ENCODE assay signal across 8 mouse cellular contexts in the genomic region with DNA sequence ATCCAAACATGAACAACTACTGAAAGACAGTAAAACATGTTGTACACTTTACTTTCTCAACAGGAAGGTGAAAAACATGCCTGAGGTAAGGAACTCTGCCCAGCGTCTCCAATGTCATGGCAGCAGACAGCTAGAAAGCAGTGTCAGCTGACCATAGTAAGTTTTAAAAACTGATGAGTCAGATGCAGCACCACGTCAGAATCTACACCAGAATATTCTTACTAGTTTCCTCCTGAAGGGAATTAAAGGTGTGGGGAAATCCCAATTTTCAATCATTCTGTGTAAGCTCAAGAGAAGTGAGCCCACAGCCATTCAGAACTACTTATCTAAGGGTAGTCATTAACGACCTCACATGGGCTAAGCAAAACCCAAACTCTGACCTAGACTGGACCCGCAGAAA. TPM values are rescaled to one million over a fixed set of nuclear protein-coding genes. Genes with fewer than 3 reads are reported as not detected.
DNase-seq lines count a peak whose midpoint lies in the region; ATAC-seq lines count a peak whose summit lies in the region.

No protein-coding gene starts in this region.

- peak overlapping the region; percentile 84 for H3K4me2 ChIP-seq in heart, embryonic 12.5 days
- peak overlapping the region; percentile 45 for H3K4me2 ChIP-seq in midbrain, embryonic 11.5 days

- peak overlapping the region; percentile 70 for H3K9ac ChIP-seq in heart, embryonic 12.5 days
- no peak overlapping the region; the same call in 1 of the 2 replicates for H3K9ac ChIP-seq in midbrain, embryonic 11.5 days (ENCODE audit: low read length)

- H3K4me1 ChIP-seq in heart, embryonic 12.5 days (replicated peaks), result peaks cover 33% of the 10 kb centered on the region
- H3K4me1 ChIP-seq in hindbrain, embryonic 10.5 days (replicated peaks), result peaks cover 29% of the 10 kb centered on the region
- H3K4me1 ChIP-seq in midbrain, embryonic 11.5 days (ENCODE audit: control insufficient read depth, insufficient read depth, low read length), result peaks cover 7% of the 10 kb centered on the region; the same call in 1 of the 2 replicates

- 11% methylated on average over 4 of the region's 4 CpGs for WGBS in heart, embryonic 12.5 days
- WGBS in hindbrain, embryonic 10.5 days, result 34% methylated on average over 4 of the region's 4 CpGs
- 35% methylated on average over 4 of the region's 4 CpGs for WGBS in midbrain, embryonic 11.5 days

- DNase-seq in heart, postnatal 25 days (ENCODE audit: low spot score), result no peak
- DNase-seq in NIH3T3 (ENCODE audit: low read depth), result peak; percentile 63
- DNase-seq in hindbrain, embryonic 10.5 days (ENCODE audit: low spot score), result no peak
- no peak for DNase-seq in midbrain, embryonic 11.5 days (ENCODE audit: low spot score, missing footprints)
- DNase-seq in urinary bladder, adult 18-20 months (ENCODE audit: low spot score in 2 of 2), result no peak
- no peak for DNase-seq in cerebellum, adult 9-11 months
- DNase-seq in right cerebral cortex, postnatal 14 days, result no peak

- no peak for ATAC-seq in heart, embryonic 12.5 days (ENCODE audit: insufficient number of reproducible peaks, low FRiP score)
- no peak for ATAC-seq in midbrain, embryonic 11.5 days (ENCODE audit: low FRiP score)

- no peaks in the 10 kb centered on the region for H3K27me3 ChIP-seq in heart, embryonic 12.5 days (replicated peaks)
- H3K27me3 ChIP-seq in hindbrain, embryonic 10.5 days (ENCODE audit: insufficient read depth, poor library complexity, severe bottlenecking), result peaks cover 74% of the 10 kb centered on the region
- H3K27me3 ChIP-seq in midbrain, embryonic 11.5 days (ENCODE audit: control insufficient read depth, insufficient read depth, low read length), result peaks cover 43% of the 10 kb centered on the region

- H3K9me3 ChIP-seq in heart, embryonic 12.5 days (replicated peaks), result no peaks in the 10 kb centered on the region
- H3K9me3 ChIP-seq in hindbrain, embryonic 10.5 days, result peaks cover 3% of the 10 kb centered on the region; the same call in 1 of the 2 replicates
- no peaks in the 10 kb centered on the region for H3K9me3 ChIP-seq in midbrain, embryonic 11.5 days (ENCODE audit: control insufficient read depth, low read length)

- H3K36me3 ChIP-seq in heart, embryonic 12.5 days, result peaks cover 12% of the 10 kb centered on the region
- peaks cover 7% of the 10 kb centered on the region for H3K36me3 ChIP-seq in hindbrain, embryonic 10.5 days
- H3K36me3 ChIP-seq in midbrain, embryonic 11.5 days (ENCODE audit: control insufficient read depth, insufficient read depth, low read length), result no peaks in the 10 kb centered on the region

- intact Hi-C loops in heart, postnatal 25 days (cut with DNase I), result no loop called here

- peak overlapping the region; percentile 62; the same call in 1 of the 2 replicates for H3K27ac ChIP-seq in heart, embryonic 12.5 days (ENCODE audit: poor library complexity, severe bottlenecking)
- peak overlapping the region; percentile 93; the same call in 1 of the 2 replicates for H3K27ac ChIP-seq in hindbrain, embryonic 10.5 days
- H3K27ac ChIP-seq in midbrain, embryonic 11.5 days (ENCODE audit: low read depth, low read length), result no peak overlapping the region

- peak overlapping the region; percentile 73 for H3K4me3 ChIP-seq in heart, embryonic 12.5 days
- H3K4me3 ChIP-seq in hindbrain, embryonic 10.5 days, result peak overlapping the region; percentile 75
- peak overlapping the region; percentile 60 for H3K4me3 ChIP-seq in midbrain, embryonic 11.5 days (ENCODE audit: low read depth, low read length)

RNA-seq across cellular contexts. Expression of gene Gas2l3, which starts 1.1 kb away (rescaled TPM):
- 27.4 and 28.1 TPM in 2 replicates for polyA plus RNA-seq in heart, embryonic 12.5 days (2016; fragmentation: Nextera tagmentation; extraction: Ambion mirVana)
- 1 to 10 TPM; 1.6 to 3.8 TPM for total RNA-seq in heart, postnatal 25 days (2021)
- polyA plus RNA-seq in hindbrain, embryonic 10.5 days (2016; fragmentation: Nextera tagmentation; extraction: Ambion mirVana), result 9.7 and 15.7 TPM in 2 replicates
- 8.9 and 10.4 TPM in 2 replicates for polyA plus RNA-seq in midbrain, embryonic 11.5 days (2014; fragmentation: Nextera tagmentation; extraction: Ambion mirVana)
